Mouse (Mus musculus) intestine, embryonic 16.5 days (tissue): ENCODE data around the gene Tmem185b. TPM values are rescaled to one million over a fixed set of nuclear protein-coding genes. Genes with fewer than 3 reads are reported as not detected.

Source experiments
- ATAC-seq: fragments of 200-750 bp; cut with Nextera tagmentation; 2 replicates; pipeline ENCODE4 v1.8.0; 2017; ENCODE audit warnings: moderate TSS enrichment, moderate library complexity
- H3K27ac ChIP-seq: fragments of 300-500 bp; sonication (generic); 2 replicates; pipeline ENCODE4 v1.5.1; 2014; ENCODE audit warnings: mild to moderate bottlenecking, low read length
- H3K27me3 ChIP-seq: fragments of 300-500 bp; sonication (generic); replicated peaks from 2 replicates; pipeline ENCODE4 v1.6.1; 2014; ENCODE audit warnings: low read length, control low read depth, mixed read lengths; ENCODE audit not compliant: control insufficient read depth, insufficient read depth
- H3K36me3 ChIP-seq: fragments of 300-500 bp; sonication (generic); 2 replicates; pipeline ENCODE4 v1.6.1; 2014; ENCODE audit warnings: low read length, control low read depth; ENCODE audit not compliant: control insufficient read depth, insufficient read depth
- H3K4me1 ChIP-seq: fragments of 300-500 bp; sonication (generic); 2 replicates; pipeline ENCODE4 v1.6.1; 2014; ENCODE audit warnings: low read length, control low read depth, mixed read lengths; ENCODE audit not compliant: control insufficient read depth, insufficient read depth
- H3K4me2 ChIP-seq: fragments of 300-500 bp; sonication (generic); 2 replicates; pipeline ENCODE4 v1.6.1; 2014; ENCODE audit warnings: low read depth, low read length, control low read depth
- H3K4me3 ChIP-seq: fragments of 300-500 bp; sonication (generic); 2 replicates; pipeline ENCODE4 v1.5.1; 2014; ENCODE audit warnings: mild to moderate bottlenecking, low read length
- H3K9ac ChIP-seq: fragments of 300-500 bp; sonication (generic); 2 replicates; pipeline ENCODE4 v1.6.1; 2014; ENCODE audit warnings: low read depth, low read length
- H3K9me3 ChIP-seq: fragments of 300-500 bp; sonication (generic); 2 replicates; pipeline ENCODE4 v1.6.1; 2016; ENCODE audit warnings: low read length, control low read depth; ENCODE audit not compliant: control insufficient read depth
- WGBS: fragments of 180-500 bp; shearing (Covaris S2); extraction: QIAGEN DNeasy Blood & Tissue Kit; methylation state at CpG from one replicate; pipeline ENCODE4 v1.1.7; 2014; 5-methylcytosine and 5-hydroxymethylcytosine counted together
- polyA plus RNA-seq: library from polyadenylated mRNA; unstranded; fragments of >200 nt; fragmentation: Nextera tagmentation; extraction: Ambion mirVana; gene quantifications from 2 replicates; pipeline ENCODE4 v1.2.1, GENCODE M21; 2015

Gene Tmem185b
- polyA plus RNA-seq: 27.2 and 27.7 TPM in 2 replicates

GRCm38 (mm10) chr1:119525689-119526591 is at the start of gene Tmem185b:
Tmem185b (plus strand) TSS chr1:119526160.
- H3K36me3 ChIP-seq: peaks cover 23% of the 10 kb centered on the region
- ATAC-seq: peak; percentile 92
- peaks cover 33% of the 10 kb centered on the region for H3K4me1 ChIP-seq
- peak within 1 kb of the TSS; percentile 87 for H3K27ac ChIP-seq
- H3K9ac ChIP-seq: peak within 1 kb of the TSS; percentile 90
- H3K9me3 ChIP-seq: peaks cover 18% of the 10 kb centered on the region; the same call in 1 of the 2 replicates
- peak within 1 kb of the TSS; percentile 96 for H3K4me2 ChIP-seq
- WGBS: 2% methylated on average over 79 of the region's 82 CpGs
- H3K4me3 ChIP-seq: peak within 1 kb of the TSS; percentile 77
- H3K27me3 ChIP-seq: no peaks in the 10 kb centered on the region

GRCm38 (mm10) chr1:119476905-119477353 is 49.0 kb upstream of the Tmem185b start:
- Histone ChIP-seq H3K27ac (no peak overlapping the region), H3K9me3 (no peaks in the 10 kb centered on the region), H3K4me3 (no peak overlapping the region), H3K4me2 (no peak overlapping the region), H3K36me3 (peaks cover 11% of the 10 kb centered on the region), H3K27me3 (no peaks in the 10 kb centered on the region), H3K9ac (no peak overlapping the region), H3K4me1 (0 out of 2 replicates have a peak, but pooled peaks cover 5% of the 10 kb centered on the region)
- no peak for ATAC-seq
- WGBS: 81% methylated on average over 7 of the region's 7 CpGs

GRCm38 (mm10) chr1:119479641-119480040 is 46.3 kb upstream of the Tmem185b start:
- Histone ChIP-seq H3K27ac (no peak overlapping the region), H3K4me2 (no peak overlapping the region), H3K9me3 (no peaks in the 10 kb centered on the region), H3K4me1 (peaks cover 5% of the 10 kb centered on the region; the same call in 1 of the 2 replicates), H3K27me3 (no peaks in the 10 kb centered on the region), H3K36me3 (peaks cover 14% of the 10 kb centered on the region; the same call in 1 of the 2 replicates), H3K9ac (no peak overlapping the region), H3K4me3 (no peak overlapping the region)
- ATAC-seq: no peak
- WGBS: 71% methylated on average over 4 of the region's 4 CpGs

- Histone ChIP-seq H3K4me1 (peaks cover 7% of the 10 kb centered on the region; the same call in 1 of the 2 replicates), H3K4me3 (no peak overlapping the region), H3K27ac (no peak overlapping the region), H3K36me3 (peaks cover 14% of the 10 kb centered on the region; the same call in 1 of the 2 replicates), H3K4me2 (no peak overlapping the region), H3K9me3 (no peaks in the 10 kb centered on the region), H3K27me3 (no peaks in the 10 kb centered on the region), H3K9ac (no peak overlapping the region)
- 91% methylated on average over 8 of the region's 8 CpGs for WGBS
- ATAC-seq: no peak
Measured at GRCm38 (mm10) chr1:119480678-119481077, 45.3 kb upstream of the Tmem185b start.

- Histone ChIP-seq H3K4me2 (no peak overlapping the region), H3K9me3 (no peaks in the 10 kb centered on the region), H3K27ac (no peak overlapping the region), H3K4me1 (peaks cover 14% of the 10 kb centered on the region), H3K9ac (no peak overlapping the region), H3K27me3 (no peaks in the 10 kb centered on the region), H3K4me3 (no peak overlapping the region), H3K36me3 (peaks cover 14% of the 10 kb centered on the region; the same call in 1 of the 2 replicates)
- ATAC-seq: peak; percentile 65
- 89% methylated on average over 7 of the region's 7 CpGs for whole genome bisulfite sequencing
Measured at GRCm38 (mm10) chr1:119481205-119481932, 44.6 kb upstream of the Tmem185b start.

GRCm38 (mm10) chr1:119482891-119483290 is 43.1 kb upstream of the Tmem185b start:
- Histone ChIP-seq H3K27ac (no peak overlapping the region), H3K36me3 (peaks cover 11% of the 10 kb centered on the region; the same call in 1 of the 2 replicates)
- 69% methylated on average over 3 of the region's 3 CpGs for WGBS

GRCm38 (mm10) chr1:119484457-119484856 is 41.5 kb upstream of the Tmem185b start:
- 70% methylated on average over 3 of the region's 3 CpGs for WGBS
- Histone ChIP-seq H3K9me3 (no peaks in the 10 kb centered on the region), H3K27ac (no peak overlapping the region), H3K4me3 (no peak overlapping the region), H3K27me3 (no peaks in the 10 kb centered on the region), H3K36me3 (peaks cover 11% of the 10 kb centered on the region; the same call in 1 of the 2 replicates), H3K4me1 (peaks cover 23% of the 10 kb centered on the region), H3K4me2 (no peak overlapping the region), H3K9ac (no peak overlapping the region)
- ATAC-seq: no peak

More at GRCm38 (mm10) chr1:119482891-119483290, 43.1 kb upstream of the Tmem185b start:
- Histone ChIP-seq H3K4me3 (no peak overlapping the region), H3K4me1 (peaks cover 23% of the 10 kb centered on the region), H3K4me2 (no peak overlapping the region), H3K9ac (no peak overlapping the region), H3K9me3 (no peaks in the 10 kb centered on the region), H3K27me3 (no peaks in the 10 kb centered on the region)
- no peak for ATAC-seq

GRCm38 (mm10) chr1:119485825-119486224 is 40.1 kb upstream of the Tmem185b start:
- 14% methylated on average over 2 of the region's 2 CpGs for WGBS
- peak; percentile 61 for ATAC-seq

More at GRCm38 (mm10) chr1:119485825-119486224, 40.1 kb upstream of the Tmem185b start:
- Histone ChIP-seq H3K9ac (no peak overlapping the region), H3K4me2 (no peak overlapping the region; the same call in 1 of the 2 replicates), H3K27me3 (no peaks in the 10 kb centered on the region), H3K4me1 (peaks cover 18% of the 10 kb centered on the region), H3K36me3 (peaks cover 11% of the 10 kb centered on the region; the same call in 1 of the 2 replicates), H3K27ac (no peak overlapping the region), H3K9me3 (no peaks in the 10 kb centered on the region), H3K4me3 (no peak overlapping the region)
